In genomic region chr1:34387346-34388327, GRCm38 (mm10) we compare ENCODE assay signal across 9 mouse cellular contexts. TPM values are rescaled to one million over a fixed set of nuclear protein-coding genes. Genes with fewer than 3 reads are reported as not detected.
DNase-seq lines count a peak whose midpoint lies in the region; ATAC-seq and TF ChIP-seq lines count a peak whose summit lies in the region.
"Had no signal": no experiment of that assay in that cellular context is flagged by ENCODE, and none has a peak within 500 bp of the region (broad histone marks: within the 10 kb centered on the region; RNA-seq: fewer than 3 reads in every experiment).

No protein-coding gene starts in this region.

- no peak overlapping the region for H3K9ac ChIP-seq in midbrain, embryonic 15.5 days
- no peak overlapping the region for H3K9ac ChIP-seq in hindbrain, embryonic 16.5 days (ENCODE audit: low read depth, low read length)
- no peak overlapping the region for H3K9ac ChIP-seq in intestine, postnatal 0 days (ENCODE audit: low read depth, low read length)
- H3K9ac ChIP-seq in forebrain, postnatal 0 days = no peak overlapping the region
- H3K9ac ChIP-seq: forebrain, embryonic 13.5 days; neural tube, embryonic 13.5 days had no signal

- DNase-seq in midbrain, embryonic 10.5 days (ENCODE audit: low spot score) = peak; percentile 50
- DNase-seq in cerebellum, postnatal 25 days = peak; percentile 71 to 82
- DNase-seq in forebrain, postnatal 0 days = no peak
- no peak for DNase-seq in thymus, adult 18-20 months

- WGBS in midbrain, embryonic 10.5 days = 61% methylated on average over 12 of the region's 12 CpGs
- 66% methylated on average over 12 of the region's 12 CpGs for WGBS in midbrain, embryonic 15.5 days
- WGBS in hindbrain, embryonic 16.5 days = 54% methylated on average over 12 of the region's 12 CpGs
- 76% methylated on average over 12 of the region's 12 CpGs for WGBS in intestine, postnatal 0 days
- 71% methylated on average over 12 of the region's 12 CpGs for WGBS in forebrain, postnatal 0 days

- no peak for TF ChIP-seq CTCF in intestine, postnatal 0 days (IDR thresholded peaks at IDR 0.05; ENCODE audit: low read depth)
- TF ChIP-seq CTCF in forebrain, postnatal 0 days (IDR thresholded peaks at IDR 0.05; ENCODE audit: low read depth) = no peak

- H3K27me3 ChIP-seq in midbrain, embryonic 10.5 days (ENCODE audit: low read depth, poor library complexity, severe bottlenecking) = no peaks in the 10 kb centered on the region
- H3K27me3 ChIP-seq in midbrain, embryonic 15.5 days (replicated peaks) = no peaks in the 10 kb centered on the region
- H3K27me3 ChIP-seq in hindbrain, embryonic 16.5 days (replicated peaks; ENCODE audit: control insufficient read depth, insufficient read depth, low read length) = no peaks in the 10 kb centered on the region
- H3K27me3 ChIP-seq in intestine, postnatal 0 days (replicated peaks; ENCODE audit: control insufficient read depth, insufficient read depth, low read length) = no peaks in the 10 kb centered on the region
- no peaks in the 10 kb centered on the region for H3K27me3 ChIP-seq in forebrain, postnatal 0 days (ENCODE audit: insufficient read depth, low read length)
- H3K27me3 ChIP-seq: forebrain, embryonic 13.5 days; neural tube, embryonic 13.5 days had no signal

- ATAC-seq in midbrain, embryonic 15.5 days (replicated peaks) = no peak
- ATAC-seq in hindbrain, embryonic 16.5 days = peak; percentile 69
- no peak for ATAC-seq in intestine, postnatal 0 days
- no peak for ATAC-seq in forebrain, postnatal 0 days
- ATAC-seq: forebrain, embryonic 13.5 days had no signal

- H3K4me1 ChIP-seq in midbrain, embryonic 10.5 days = peaks cover 11% of the 10 kb centered on the region
- H3K4me1 ChIP-seq in midbrain, embryonic 15.5 days = no peaks in the 10 kb centered on the region
- no peaks in the 10 kb centered on the region for H3K4me1 ChIP-seq in hindbrain, embryonic 16.5 days (ENCODE audit: control insufficient read depth, insufficient read depth, low read depth, low read length)
- no peaks in the 10 kb centered on the region for H3K4me1 ChIP-seq in intestine, postnatal 0 days (replicated peaks; ENCODE audit: control insufficient read depth, insufficient read depth, low read length)
- no peaks in the 10 kb centered on the region for H3K4me1 ChIP-seq in forebrain, postnatal 0 days (ENCODE audit: insufficient read depth)
- H3K4me1 ChIP-seq: forebrain, embryonic 13.5 days; neural tube, embryonic 13.5 days had no signal

- H3K36me3 ChIP-seq in midbrain, embryonic 10.5 days = no peaks in the 10 kb centered on the region
- H3K36me3 ChIP-seq in midbrain, embryonic 15.5 days (replicated peaks) = no peaks in the 10 kb centered on the region
- H3K36me3 ChIP-seq in hindbrain, embryonic 16.5 days (ENCODE audit: control insufficient read depth, insufficient read depth, low read length) = no peaks in the 10 kb centered on the region
- no peaks in the 10 kb centered on the region for H3K36me3 ChIP-seq in intestine, postnatal 0 days (ENCODE audit: control insufficient read depth, insufficient read depth)
- no peaks in the 10 kb centered on the region for H3K36me3 ChIP-seq in forebrain, postnatal 0 days (ENCODE audit: insufficient read depth)
- H3K36me3 ChIP-seq: neural tube, embryonic 13.5 days had no signal

- H3K9me3 ChIP-seq in midbrain, embryonic 10.5 days (replicated peaks) = no peaks in the 10 kb centered on the region
- H3K9me3 ChIP-seq in midbrain, embryonic 15.5 days = no peaks in the 10 kb centered on the region
- H3K9me3 ChIP-seq in hindbrain, embryonic 16.5 days (ENCODE audit: control insufficient read depth, low read length) = no peaks in the 10 kb centered on the region
- no peaks in the 10 kb centered on the region for H3K9me3 ChIP-seq in intestine, postnatal 0 days (ENCODE audit: control insufficient read depth)
- no peaks in the 10 kb centered on the region for H3K9me3 ChIP-seq in forebrain, postnatal 0 days (ENCODE audit: low read length)
- H3K9me3 ChIP-seq: forebrain, embryonic 13.5 days; neural tube, embryonic 13.5 days had no signal

- 0 out of 2 replicates have a peak overlapping the region, but pooled peaks have one; percentile 38 for H3K27ac ChIP-seq in midbrain, embryonic 10.5 days (replicated peaks)
- no peak overlapping the region for H3K27ac ChIP-seq in midbrain, embryonic 15.5 days
- no peak overlapping the region for H3K27ac ChIP-seq in hindbrain, embryonic 16.5 days (ENCODE audit: low read depth, low read length)
- no peak overlapping the region for H3K27ac ChIP-seq in intestine, postnatal 0 days (ENCODE audit: low read depth, low read length)
- no peak overlapping the region for H3K27ac ChIP-seq in forebrain, postnatal 0 days (ENCODE audit: low read depth, low read length)
- H3K27ac ChIP-seq: forebrain, embryonic 13.5 days; neural tube, embryonic 13.5 days had no signal

- no peak overlapping the region for H3K4me3 ChIP-seq in midbrain, embryonic 10.5 days
- no peak overlapping the region for H3K4me3 ChIP-seq in midbrain, embryonic 15.5 days
- H3K4me3 ChIP-seq in hindbrain, embryonic 16.5 days (ENCODE audit: low read length) = no peak overlapping the region
- H3K4me3 ChIP-seq in intestine, postnatal 0 days (ENCODE audit: low read depth, low read length) = no peak overlapping the region
- H3K4me3 ChIP-seq in forebrain, postnatal 0 days (ENCODE audit: low read depth, low read length) = no peak overlapping the region
- H3K4me3 ChIP-seq: forebrain, embryonic 13.5 days; neural tube, embryonic 13.5 days had no signal

- no peak overlapping the region for H3K4me2 ChIP-seq in midbrain, embryonic 15.5 days
- no peak overlapping the region for H3K4me2 ChIP-seq in hindbrain, embryonic 16.5 days (ENCODE audit: low read length)
- no peak overlapping the region for H3K4me2 ChIP-seq in intestine, postnatal 0 days (replicated peaks; ENCODE audit: low read depth)
- no peak overlapping the region for H3K4me2 ChIP-seq in forebrain, postnatal 0 days (ENCODE audit: low read depth)
- H3K4me2 ChIP-seq: forebrain, embryonic 13.5 days; neural tube, embryonic 13.5 days had no signal

RNA-seq across cellular contexts. Expression of gene Ccdc115, which starts 51.8 kb away (rescaled TPM):
- 80.1 and 82.0 TPM in 2 replicates for polyA plus RNA-seq in midbrain, embryonic 10.5 days (2016; fragmentation: Nextera tagmentation; extraction: Ambion mirVana)
- 70.6 and 71.2 TPM in 2 replicates for polyA plus RNA-seq in midbrain, embryonic 15.5 days (2015; fragmentation: Nextera tagmentation; extraction: Ambion mirVana)
- 64.8 and 68.6 TPM in 2 replicates for polyA plus RNA-seq in hindbrain, embryonic 16.5 days (2015; fragmentation: Nextera tagmentation; extraction: Ambion mirVana)
- polyA plus RNA-seq in intestine, postnatal 0 days (2015; fragmentation: Nextera tagmentation; extraction: Ambion mirVana) = 34.8 and 35.3 TPM in 2 replicates
- 42.0 and 49.9 TPM in 2 replicates for total RNA-seq in forebrain, postnatal 0 days (2014; rRNA removed)
- polyA plus RNA-seq in forebrain, postnatal 0 days (2015; fragmentation: Nextera tagmentation; extraction: Ambion mirVana) = 60.6 and 63.2 TPM in 2 replicates

RNA-seq across cellular contexts. Expression of gene Imp4, which starts 52.0 kb away (rescaled TPM):
- 97.8 and 114 TPM in 2 replicates for polyA plus RNA-seq in midbrain, embryonic 10.5 days (2016; fragmentation: Nextera tagmentation; extraction: Ambion mirVana)
- polyA plus RNA-seq in midbrain, embryonic 15.5 days (2015; fragmentation: Nextera tagmentation; extraction: Ambion mirVana) = 54.3 and 54.7 TPM in 2 replicates
- polyA plus RNA-seq in hindbrain, embryonic 16.5 days (2015; fragmentation: Nextera tagmentation; extraction: Ambion mirVana) = 50.1 and 54.4 TPM in 2 replicates
- 47.5 and 50.5 TPM in 2 replicates for polyA plus RNA-seq in intestine, postnatal 0 days (2015; fragmentation: Nextera tagmentation; extraction: Ambion mirVana)
- 17.2 and 21.3 TPM in 2 replicates for total RNA-seq in forebrain, postnatal 0 days (2014; rRNA removed)
- 51.8 and 56.9 TPM in 2 replicates for polyA plus RNA-seq in forebrain, postnatal 0 days (2015; fragmentation: Nextera tagmentation; extraction: Ambion mirVana)

Comparison
In these comparisons a context has a peak if more than half of its experiments do, and no peak if none do; other contexts are left out.
1. DNase-seq: peak in midbrain, embryonic 10.5 days (single experiment) and cerebellum, postnatal 25 days (2 of 2); none in forebrain, postnatal 0 days (single experiment) and thymus, adult 18-20 months (0 of 2).